Mouse (Mus musculus) spleen, postnatal 14 days (tissue): ENCODE data around the gene Nup98.

ENCODE experiments used
- DNase-seq, 2 experiments: peaks; one replicate each; pipeline ENCODE4 v3.0.0; 2021 to 2022; ENCODE audit warnings: low spot score in 2 of 2

Gene Nup98

DNA sequence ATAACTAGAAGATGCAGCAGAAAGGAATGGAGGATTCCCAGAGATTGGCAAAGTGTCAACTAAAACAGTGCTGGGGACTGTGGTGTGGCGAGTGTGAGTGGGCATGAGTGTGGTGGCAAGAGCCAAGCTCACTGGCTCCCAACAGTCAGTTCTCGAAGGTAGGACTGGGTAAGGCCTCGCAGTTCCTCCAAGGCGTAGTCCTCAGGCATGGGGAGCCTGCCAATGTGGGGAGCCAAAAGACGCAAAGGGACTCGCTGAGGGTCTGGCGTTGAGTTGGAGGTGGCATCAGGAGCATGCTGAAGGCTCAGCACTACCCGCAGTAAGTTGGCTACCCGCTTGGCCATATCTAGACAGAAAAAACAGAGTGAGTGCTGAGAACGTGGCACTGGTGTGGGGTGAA is 89.7 kb downstream of the Nup98 start:
- DNase-seq: no peak

DNA sequence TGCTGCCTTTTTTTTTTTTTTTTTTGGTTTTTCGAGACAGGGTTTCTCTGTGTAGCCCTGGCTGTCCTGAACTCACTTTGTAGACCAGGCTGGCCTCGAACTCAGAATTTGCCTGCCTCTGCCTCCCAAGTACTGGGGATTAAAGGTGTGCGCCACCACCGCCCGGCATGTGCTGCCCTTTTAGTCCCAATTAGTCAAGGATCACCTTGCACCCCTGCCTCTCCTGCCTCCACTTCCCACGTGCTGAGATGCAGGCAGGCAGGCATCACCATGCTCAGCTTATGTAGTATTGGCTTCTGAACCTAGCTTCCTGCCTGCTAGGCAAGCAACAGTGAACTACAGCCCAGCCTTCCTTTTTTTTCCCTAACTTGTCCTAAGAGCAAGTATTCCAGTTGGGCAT is 92.6 kb downstream of the Nup98 start:
- no peak for DNase-seq

DNA sequence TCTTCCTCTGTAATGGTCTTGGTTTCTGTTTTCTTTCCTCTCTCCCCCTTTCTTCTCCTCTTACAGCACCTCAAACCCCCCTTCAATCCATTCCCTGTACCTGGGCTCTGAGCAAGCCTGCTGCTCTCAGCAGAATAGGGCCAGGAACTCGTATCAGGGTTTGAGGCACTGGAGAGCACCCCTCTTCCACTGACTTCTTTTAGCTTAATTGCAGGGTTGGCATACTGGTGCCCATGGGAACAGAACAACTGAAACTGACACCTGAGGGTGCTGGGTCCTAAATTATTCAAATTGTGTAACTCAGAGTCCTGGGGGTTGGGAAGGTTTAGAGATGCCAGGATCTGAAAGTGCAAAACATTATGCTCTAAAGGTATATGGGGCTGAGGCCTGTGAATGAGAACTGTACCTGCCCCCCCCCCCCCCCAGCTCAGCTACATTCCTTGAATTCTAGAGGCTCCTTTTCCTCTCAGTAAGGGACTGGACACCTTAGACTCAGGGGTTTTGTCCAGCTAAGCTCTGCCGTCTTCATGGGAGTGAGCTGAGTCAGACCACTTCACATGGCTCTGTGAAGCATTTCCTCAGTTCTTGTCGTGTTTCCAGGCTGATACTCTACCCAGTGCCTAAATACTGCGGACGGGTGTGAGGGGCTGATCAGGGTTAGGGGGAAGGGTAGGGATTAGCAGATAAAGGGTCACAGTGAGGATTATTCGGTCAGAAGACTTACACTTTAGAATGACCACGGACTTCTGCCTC is 93.2 kb downstream of the Nup98 start, which contains the start of gene Chrna10:
TSS of gene Chrna10 (minus strand) at position 250 of the 753 bp plus-strand sequence.
- no peak for DNase-seq

DNA sequence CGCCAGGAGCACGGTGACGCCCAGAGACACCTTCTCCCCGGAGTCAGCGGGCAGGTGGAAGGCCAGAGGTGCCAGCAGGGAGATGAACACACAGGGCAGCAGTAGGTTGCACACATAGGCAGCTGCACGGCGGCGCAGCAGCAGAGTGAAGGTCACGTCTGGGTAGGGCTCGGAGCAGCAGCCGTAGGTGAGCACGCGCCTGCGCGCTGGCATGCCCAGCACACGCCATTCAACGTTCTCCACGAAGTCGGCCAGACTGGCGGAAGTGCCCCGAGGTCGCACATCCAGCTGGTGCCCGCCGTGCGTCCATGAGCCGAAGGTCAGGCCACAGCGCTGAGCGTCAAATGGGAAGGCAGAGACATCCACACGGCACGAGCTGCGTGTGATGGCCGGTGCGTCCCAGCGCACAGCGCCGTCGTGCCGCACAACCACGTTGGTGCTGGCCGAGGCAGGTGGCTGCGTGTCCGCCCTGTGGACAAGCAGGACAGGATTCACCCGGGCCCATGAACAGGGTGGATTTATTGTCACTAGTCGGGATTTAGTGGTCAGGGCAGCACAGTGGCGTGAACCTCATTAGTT is 96.7 kb downstream of the Nup98 start:
- DNase-seq: no peak

DNA sequence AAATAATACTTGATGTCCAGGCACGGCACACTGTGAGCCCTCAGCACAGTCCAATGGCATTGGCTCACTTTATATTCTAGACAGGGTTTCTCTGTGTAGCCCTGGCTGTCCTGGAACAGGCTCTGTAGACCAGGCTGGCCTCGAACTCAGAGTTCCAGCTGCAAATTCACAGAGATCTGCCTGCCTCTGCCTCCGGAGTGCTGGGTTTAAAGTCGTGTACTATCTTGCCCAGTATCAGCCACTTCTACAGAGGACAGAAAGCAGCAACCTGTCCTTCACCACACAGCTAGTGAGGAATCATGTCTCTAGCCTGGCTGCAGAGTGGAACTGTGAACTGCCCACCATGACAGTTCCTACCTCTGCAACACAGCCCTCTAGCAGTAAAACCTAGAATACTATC is 100.2 kb downstream of the Nup98 start:
- no peak for DNase-seq

DNA sequence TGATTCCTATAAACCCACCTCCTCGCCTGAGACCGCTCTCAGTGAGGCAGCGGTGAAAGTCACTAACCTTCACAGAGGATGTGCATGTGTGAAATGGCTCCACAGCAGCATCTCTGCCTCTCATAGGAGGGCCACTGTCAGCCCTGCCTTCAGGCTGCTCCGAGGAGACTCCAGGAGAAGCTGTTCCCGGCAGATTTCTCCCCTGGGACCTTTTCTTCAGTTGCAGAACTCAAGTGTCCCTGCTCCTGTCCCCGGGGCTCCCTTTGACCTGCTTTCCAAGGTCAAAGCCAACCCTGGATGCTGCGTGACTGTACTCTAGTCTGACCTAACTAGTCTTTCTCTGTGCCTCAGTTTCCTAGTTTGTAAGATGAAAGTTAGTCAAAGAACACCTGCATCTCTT is 100.8 kb downstream of the Nup98 start, which contains the start of gene Art5:
TSS of gene Art5 (minus strand) at position 319 of the 400 bp plus-strand sequence.
- no peak for DNase-seq

DNA sequence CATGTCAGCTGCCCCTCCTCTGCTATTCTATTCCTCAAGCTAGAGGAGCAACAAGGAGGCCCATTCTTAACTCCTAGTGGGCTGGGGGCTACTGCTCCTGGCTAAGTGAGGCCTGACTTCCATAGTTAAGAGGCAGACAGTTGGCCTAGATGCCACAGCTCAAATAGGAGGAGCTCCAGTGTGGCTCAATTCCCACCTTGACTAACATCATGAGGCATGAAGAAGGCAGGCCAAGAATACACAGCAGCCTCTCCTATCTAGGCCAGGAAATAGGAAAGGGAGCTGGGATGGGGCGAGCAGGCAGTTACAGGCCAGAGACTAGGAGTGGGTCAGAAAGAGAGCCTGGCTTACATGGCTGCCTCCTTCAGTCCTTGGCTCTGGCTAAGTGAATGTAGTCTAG is 101.8 kb downstream of the Nup98 start:
- DNase-seq: no peak

DNA sequence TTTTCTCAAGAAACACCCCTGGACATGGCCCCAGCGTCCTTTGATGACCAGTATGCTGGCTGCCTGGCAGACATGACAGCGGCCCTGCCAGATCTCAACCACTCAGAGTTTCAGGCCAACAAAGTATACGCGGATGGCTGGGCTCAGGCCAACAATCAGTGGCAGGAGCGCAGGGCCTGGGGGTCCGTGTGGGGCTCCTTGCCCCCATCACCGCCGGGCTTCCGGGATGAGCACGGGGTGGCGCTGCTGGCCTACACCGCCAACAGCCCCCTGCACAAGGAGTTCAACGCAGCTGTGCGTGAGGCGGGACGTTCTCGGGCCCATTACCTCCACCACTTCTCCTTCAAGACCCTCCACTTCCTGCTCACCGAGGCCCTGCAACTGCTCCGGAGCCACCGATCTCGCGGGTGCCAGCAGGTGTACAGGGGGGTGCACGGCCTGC is 103.3 kb downstream of the Nup98 start:
- DNase-seq: no peak

DNA sequence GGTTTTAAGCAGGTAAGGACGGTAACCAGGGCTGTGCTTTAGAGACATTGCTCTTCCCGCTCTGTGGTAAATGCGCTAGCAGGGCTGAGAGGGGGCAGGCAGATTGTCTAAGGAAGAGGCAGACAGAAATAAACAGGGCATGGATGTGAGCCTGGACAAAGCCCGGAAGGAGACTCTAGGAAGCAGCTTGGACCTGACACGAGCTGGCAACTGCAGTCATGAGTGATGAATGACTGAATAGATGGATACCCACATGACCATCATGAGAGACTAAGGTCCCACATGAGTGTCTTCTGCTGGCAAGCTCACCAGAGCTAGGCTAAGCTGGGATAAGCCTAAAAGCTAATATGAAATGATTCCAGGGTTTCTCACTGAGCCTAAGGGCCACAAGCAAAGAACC is 105.8 kb downstream of the Nup98 start:
- no peak for DNase-seq

DNA sequence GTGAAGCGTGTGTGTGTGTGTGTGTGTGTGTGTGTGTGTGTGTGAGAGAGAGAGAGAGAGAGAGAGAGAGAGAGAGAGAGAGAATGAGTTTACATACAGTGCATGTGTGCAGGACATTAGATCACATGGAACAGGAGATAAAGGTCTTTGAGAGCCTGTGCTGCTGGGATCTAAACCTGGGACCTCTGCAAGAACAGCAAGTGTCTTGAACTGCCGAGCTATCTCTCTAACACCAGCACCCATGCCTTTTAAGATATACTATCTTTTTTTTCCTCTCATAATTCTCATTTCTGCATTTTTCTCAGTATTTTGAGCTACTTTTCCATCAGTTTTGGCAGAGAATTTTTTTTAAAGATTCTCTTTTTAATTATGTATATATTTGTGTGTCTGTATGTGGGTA is 106.4 kb downstream of the Nup98 start:
- DNase-seq: no peak

DNA sequence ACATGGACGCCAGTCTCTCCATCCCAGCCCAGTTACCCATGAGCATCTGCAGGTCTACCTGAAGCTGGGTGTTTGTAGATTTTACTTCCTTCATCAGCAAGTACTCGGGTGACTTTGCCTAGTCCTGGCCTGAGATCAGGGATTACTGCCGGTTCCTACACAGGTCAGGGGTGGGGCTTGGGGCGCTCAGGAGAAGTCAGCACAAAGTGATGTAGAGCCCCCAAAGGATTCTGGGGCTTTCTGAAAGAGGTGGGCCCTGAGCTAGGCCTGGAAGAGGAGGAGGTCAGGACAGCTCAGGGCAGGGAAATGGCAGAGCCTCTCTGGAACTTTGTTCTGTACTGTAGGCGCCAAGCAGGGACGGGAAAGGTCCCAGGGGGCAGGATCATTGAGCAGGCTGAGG is 107.3 kb downstream of the Nup98 start:
- no peak for DNase-seq

DNA sequence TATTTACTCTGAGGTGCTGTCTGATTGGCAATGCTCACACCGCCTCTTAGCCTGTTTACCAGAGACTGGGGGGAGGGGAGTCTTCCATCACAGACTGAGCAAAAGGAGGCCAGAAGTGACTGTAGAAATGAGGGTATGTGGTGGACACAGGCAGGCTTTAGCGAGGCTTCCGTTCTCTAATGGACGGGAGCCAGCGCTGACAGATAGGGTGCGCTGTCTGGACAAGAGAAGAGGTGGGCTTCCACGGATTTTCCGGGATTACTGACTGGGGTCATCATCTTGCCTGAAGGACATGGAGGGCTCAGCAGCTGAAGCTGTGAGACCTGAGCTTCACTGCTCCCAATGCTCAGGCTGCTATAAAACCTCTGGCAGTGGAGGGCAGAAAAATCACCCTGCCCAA is 107.7 kb downstream of the Nup98 start:
- no peak for DNase-seq

DNA sequence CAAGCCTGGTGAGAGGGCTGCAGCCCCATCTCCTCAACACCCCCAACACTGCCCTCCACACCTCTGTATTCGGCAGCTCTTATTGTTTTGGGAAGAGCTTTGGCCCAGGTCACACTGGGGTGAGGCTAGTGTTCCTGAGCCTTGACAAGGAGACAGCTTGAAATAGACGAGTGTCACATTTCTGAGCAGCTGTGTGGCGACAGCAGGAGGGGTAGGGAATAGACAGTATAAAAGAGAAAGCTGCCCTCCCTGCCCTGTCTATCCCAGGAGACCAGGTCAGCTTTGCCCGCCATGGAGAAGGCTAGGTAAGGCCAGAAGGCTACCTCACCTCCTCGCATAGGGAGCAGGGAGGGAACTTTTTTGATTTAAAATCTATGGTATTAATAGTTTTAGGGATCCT is 108.5 kb downstream of the Nup98 start, which contains the start of gene Art1:
TSS of gene Art1 (plus strand) at position 257 of the 400 bp plus-strand sequence.
- DNase-seq: no peak

DNA sequence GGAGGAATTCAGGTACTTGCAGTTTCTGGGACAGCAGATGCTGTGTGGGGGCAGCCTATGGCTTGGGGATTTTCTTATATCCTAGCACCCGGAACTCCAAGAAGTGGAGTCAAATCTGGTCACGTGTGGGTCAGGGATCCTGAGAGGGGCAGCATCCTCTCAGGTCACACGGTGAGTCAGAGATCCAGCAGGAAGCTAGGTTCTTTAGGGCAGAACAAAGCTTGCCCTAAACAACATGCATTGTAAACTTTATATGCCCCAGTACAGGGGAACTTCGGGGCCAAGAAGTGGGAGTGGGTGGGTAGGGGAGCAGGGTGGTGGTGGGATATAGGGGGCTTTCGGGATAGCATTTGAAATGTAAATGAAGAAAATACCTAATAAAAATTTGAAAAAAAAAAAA is 109.1 kb downstream of the Nup98 start:
- no peak for DNase-seq

DNA sequence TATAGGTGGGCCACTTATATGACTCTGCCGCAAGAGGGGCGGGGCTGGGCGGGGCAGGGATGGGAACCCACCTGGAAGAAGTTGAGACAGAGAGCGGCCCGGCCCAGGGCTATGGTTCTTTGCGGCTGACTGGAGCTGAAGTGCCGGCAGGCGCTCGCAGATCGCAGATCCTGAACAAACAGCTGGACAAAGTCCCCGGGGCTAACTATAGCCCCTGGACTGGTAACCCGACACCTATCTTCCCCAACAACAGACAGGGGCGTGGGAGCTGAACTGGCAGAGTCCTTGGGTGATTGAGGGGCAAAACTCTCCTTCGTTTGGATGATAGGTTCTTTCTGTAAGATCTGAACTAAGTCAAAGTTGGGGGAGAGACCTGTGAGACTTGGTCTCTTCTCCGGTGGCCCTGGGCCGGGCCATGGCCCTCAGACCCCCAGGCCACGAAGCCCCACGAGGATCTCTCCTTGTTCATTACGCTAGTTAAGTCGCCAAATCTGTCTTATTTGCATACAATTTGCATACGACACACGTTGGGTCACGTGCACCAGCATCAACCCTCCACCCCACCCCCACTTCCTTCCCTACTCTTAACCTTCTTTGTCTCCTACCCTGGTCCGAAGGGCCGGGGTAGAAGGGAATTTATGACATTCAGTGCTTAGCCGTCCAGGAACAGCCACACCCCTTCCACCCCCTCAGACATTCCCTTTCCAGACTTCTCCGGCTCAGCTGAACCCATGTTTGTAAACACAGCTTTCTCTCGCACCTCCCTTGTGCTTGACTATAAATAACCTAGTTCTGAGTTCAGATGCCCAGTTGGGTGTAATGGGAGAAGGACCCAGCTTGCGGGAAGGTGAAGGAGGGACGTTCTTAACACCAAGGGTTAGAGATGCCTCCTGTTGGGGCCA is 110.0 kb downstream of the Nup98 start:
- peak in 1 of 2 experiments; percentile 13 for DNase-seq

DNA sequence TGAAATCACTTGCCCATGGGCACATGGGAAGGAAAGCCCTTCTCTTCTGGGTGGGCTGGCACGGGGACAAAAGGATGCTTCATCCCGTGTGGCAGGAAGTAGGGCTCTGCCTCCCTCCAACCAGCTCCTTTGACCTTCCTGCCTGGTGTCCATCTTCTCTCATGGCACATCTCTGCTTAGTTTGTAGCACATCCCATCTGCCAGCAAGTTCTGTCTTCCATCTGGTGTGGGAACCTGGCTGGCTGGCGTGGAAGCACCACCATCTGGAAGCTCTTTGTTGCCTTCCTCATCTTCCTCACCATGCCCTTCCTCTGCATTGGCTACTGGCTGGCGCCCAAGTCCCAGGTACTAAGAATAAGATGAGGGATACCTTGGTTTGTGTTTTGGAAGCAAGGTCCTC is 122.6 kb downstream of the Nup98 start:
- no peak for DNase-seq

DNA sequence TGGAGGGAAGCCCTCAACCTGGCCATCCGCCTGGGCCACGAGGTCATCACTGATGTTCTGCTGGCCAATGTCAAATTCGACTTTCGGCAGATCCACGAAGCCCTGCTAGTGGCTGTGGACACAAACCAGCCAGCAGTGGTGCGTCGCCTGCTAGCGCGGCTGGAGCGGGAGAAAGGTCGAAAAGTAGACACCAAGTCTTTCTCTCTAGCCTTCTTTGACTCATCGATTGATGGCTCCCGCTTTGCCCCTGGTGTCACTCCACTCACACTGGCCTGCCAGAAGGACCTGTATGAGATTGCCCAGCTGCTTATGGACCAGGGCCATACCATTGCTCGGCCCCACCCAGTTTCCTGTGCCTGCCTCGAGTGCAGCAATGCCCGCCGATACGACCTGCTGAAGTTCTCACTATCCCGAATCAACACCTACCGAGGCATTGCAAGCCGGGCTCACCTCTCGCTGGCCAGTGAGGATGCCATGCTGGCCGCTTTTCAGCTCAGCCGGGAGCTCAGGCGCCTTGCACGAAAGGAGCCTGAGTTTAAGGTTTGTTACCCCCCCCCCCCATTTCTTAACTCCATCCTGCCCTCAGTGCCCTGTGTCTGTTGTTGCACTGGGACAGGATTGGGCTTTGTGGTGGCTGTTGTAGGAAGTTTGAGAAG is 125.8 kb downstream of the Nup98 start:
- no peak for DNase-seq

DNA sequence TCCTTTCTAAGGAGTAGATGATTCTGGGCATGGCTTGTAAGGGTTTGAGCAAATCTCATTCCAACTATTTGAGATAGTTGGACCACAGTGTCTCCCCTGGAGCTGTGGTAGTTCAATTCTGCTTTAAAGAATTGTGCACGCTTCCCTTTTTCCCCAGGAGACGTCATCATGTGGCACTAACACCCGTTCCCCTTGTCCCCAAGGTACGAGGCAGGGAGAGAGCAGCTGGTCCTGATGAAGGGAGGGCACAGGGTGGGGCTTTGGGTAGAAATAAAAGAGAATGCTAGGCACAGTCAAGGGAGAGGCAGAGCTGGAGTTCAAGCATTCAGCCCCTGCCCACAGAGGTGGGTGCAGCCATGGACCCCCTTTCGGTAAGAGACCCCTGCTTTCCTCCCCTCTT is 127.2 kb downstream of the Nup98 start, which contains the start of gene Trpc2:
TSS of gene Trpc2 (plus strand) at position 301 of the 400 bp plus-strand sequence.
- DNase-seq: no peak

DNA sequence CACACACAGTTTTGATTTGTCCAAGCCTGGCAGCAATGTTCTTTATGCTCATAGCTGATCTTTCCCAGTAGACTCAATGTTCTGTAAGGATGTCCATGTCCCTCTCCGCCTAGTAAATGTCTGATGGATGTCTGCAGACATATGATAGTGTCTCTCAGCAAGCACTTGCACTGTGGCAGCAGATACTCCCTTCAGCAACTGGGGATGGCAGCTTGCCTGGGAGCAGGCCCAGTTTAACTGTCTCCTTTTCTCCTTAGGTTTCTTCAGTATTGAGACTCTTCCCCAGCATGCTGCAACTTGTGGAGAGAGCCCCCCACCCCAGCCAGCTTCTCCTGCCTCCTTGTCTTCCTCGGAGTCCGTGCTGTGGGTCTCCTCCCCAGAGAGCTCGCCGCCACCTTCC is 128.2 kb downstream of the Nup98 start:
- DNase-seq: no peak

DNA sequence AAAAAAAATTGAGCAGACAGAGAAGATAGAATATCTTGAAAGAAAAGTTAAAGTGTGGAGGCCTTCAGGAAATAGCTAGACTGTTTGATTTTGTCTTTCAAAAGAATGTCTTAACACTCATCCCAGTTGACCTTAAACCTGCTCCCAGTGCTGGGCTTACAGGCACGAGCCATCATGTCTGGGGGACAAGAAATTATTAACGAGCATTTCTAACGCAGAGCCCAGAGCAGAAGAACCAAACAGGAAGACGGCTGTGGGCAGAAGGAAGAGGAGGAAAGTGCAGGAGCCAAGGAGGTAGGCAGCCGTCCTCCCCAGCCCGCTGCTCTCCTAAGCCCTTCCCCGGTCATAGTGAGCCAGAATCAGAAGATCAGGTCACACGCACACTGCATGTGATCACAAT is 129.7 kb downstream of the Nup98 start:
- no peak for DNase-seq

DNA sequence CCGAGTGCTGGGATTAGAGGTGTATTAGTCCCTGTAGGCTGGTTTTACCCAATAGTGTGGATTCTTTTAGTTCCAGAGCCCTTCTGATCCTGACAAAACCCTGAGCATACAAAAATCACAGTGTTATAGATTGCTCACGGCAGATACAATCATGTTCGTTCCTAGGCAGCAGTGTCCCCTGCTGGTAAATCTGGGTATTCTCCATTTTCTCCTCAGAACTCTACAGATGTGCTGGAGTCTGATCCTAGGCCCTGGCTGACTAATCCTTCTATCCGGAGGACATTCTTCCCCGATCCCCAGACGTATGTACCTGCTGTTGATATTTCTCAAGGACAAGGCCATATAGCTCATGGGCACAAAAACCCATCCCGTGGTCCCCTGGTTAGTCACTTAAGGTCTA is 131.5 kb downstream of the Nup98 start:
- DNase-seq: no peak
